Mouse (Mus musculus): Measurements from ENCODE around the gene A830005F24Rik.

- no peak for TF ChIP-seq CTCF (IDR thresholded peaks at IDR 0.05; ENCODE audit: insufficient read depth, low read length)
- TF ChIP-seq POLR2A (IDR thresholded peaks at IDR 0.05; ENCODE audit: borderline replicate concordance, extremely low read depth, low read depth, low read length), result no peak
These were observed 12.4 kb downstream of the A830005F24Rik start for GRCm38 (mm10) chr13:48525745-48526144.
